Mouse (Mus musculus): ENCODE measurements around the gene Snd1. TPM values are rescaled to one million over a fixed set of nuclear protein-coding genes. Genes with fewer than 3 reads are reported as not detected.

Gene Snd1
- polyA plus RNA-seq, 1 experiment from 2014 or later = 128 TPM

DNA sequence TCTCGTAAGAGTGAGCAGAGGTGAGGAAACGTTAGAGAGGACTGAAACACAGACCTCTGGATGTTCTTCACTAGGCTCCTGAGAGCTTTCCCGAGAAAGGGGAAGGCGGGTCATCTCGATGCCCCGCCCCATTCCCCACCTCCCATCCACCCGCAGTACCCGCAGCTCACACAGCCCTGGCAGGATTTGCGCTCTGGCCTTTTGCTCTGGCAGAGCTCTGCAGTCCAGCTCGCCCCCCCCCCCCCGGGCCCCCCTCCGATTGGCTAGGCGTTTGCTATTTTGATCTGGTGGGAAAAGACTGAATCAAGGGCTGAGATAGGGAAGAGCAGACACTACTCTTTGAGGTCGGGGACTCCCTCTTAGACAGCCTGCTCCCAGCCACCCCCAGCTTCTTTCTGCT, 505.3 kb downstream of the Snd1 start:
- 1% methylated on average over 13 of the region's 14 CpGs for WGBS
- ATAC-seq (ENCODE audit: low read depth) = no peak
- H3K9ac ChIP-seq (ENCODE audit: low read length) = no peak overlapping the region; the same call in 1 of the 2 replicates
- peaks cover 24% of the 10 kb centered on the region for H3K27me3 ChIP-seq (ENCODE audit: control insufficient read depth, insufficient read depth, low read depth, low read length)
- H3K36me3 ChIP-seq (ENCODE audit: control insufficient read depth, insufficient read depth, low read length) = no peaks in the 10 kb centered on the region
- H3K4me3 ChIP-seq (ENCODE audit: low read length) = peak overlapping the region; percentile 38
- 0 out of 2 replicates have a peak, but pooled peaks cover 2% of the 10 kb centered on the region for H3K4me1 ChIP-seq (replicated peaks; ENCODE audit: control insufficient read depth, insufficient read depth, low read length)
- H3K27ac ChIP-seq (ENCODE audit: low read length) = no peak overlapping the region
- no peaks in the 10 kb centered on the region for H3K9me3 ChIP-seq (ENCODE audit: control insufficient read depth, low read length)
- H3K4me2 ChIP-seq (ENCODE audit: low read depth, low read length) = peak overlapping the region; percentile 65

- H3K9me3 ChIP-seq (ENCODE audit: control insufficient read depth, low read length) = no peaks in the 10 kb centered on the region
- ATAC-seq (ENCODE audit: low read depth) = peak; percentile 77
- 0% methylated on average over 56 of the region's 56 CpGs for WGBS
- H3K27me3 ChIP-seq (ENCODE audit: control insufficient read depth, insufficient read depth, low read depth, low read length) = peaks cover 24% of the 10 kb centered on the region
- 0 out of 2 replicates have a peak overlapping the region, but pooled peaks have one; percentile 19 for H3K27ac ChIP-seq (ENCODE audit: low read length)
- H3K4me1 ChIP-seq (replicated peaks; ENCODE audit: control insufficient read depth, insufficient read depth, low read length) = 0 out of 2 replicates have a peak, but pooled peaks cover 2% of the 10 kb centered on the region
- H3K36me3 ChIP-seq (ENCODE audit: control insufficient read depth, insufficient read depth, low read length) = no peaks in the 10 kb centered on the region
- peak overlapping the region; percentile 65 for H3K4me2 ChIP-seq (ENCODE audit: low read depth, low read length)
- H3K4me3 ChIP-seq (ENCODE audit: low read length) = peak overlapping the region; percentile 38
- H3K9ac ChIP-seq (ENCODE audit: low read length) = peak overlapping the region; percentile 43; the same call in 1 of the 2 replicates
Measured at GRCm38 (mm10) chr6:28980750-28981584, 506.0 kb downstream of the Snd1 start.

DNA sequence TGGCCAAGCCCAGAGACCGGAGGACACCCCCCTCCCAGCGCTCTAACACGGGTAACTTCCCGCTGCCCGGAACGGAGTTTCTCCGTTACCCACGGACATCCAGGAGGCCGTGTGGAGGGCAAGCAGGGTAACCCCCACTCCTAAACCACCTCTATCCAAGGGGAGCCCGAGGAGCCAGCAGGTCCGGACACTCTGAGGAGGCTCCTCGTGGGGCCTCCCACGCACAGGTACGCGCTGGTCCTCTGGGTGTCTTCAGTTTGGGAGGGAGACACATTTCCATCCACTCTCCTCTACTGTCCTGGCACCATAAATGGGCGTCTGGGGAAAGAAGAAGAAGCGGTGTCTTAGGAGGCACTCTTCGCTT, 506.6 kb downstream of the Snd1 start:
- Histone ChIP-seq H3K9me3 (ENCODE audit: control insufficient read depth, low read length) (no peaks in the 10 kb centered on the region), H3K36me3 (ENCODE audit: control insufficient read depth, insufficient read depth, low read length) (no peaks in the 10 kb centered on the region), H3K27me3 (ENCODE audit: control insufficient read depth, insufficient read depth, low read depth, low read length) (peaks cover 24% of the 10 kb centered on the region), H3K27ac (ENCODE audit: low read length) (no peak overlapping the region), H3K9ac (ENCODE audit: low read length) (no peak overlapping the region), H3K4me2 (ENCODE audit: low read depth, low read length) (peak overlapping the region; percentile 65), H3K4me1 (replicated peaks; ENCODE audit: control insufficient read depth, insufficient read depth, low read length) (0 out of 2 replicates have a peak, but pooled peaks cover 2% of the 10 kb centered on the region), H3K4me3 (ENCODE audit: low read length) (peak overlapping the region; percentile 38)
- ATAC-seq (ENCODE audit: low read depth) = peak; percentile 13; the same call in 1 of the 2 replicates
- 4% methylated on average over 17 of the region's 18 CpGs for WGBS

DNA sequence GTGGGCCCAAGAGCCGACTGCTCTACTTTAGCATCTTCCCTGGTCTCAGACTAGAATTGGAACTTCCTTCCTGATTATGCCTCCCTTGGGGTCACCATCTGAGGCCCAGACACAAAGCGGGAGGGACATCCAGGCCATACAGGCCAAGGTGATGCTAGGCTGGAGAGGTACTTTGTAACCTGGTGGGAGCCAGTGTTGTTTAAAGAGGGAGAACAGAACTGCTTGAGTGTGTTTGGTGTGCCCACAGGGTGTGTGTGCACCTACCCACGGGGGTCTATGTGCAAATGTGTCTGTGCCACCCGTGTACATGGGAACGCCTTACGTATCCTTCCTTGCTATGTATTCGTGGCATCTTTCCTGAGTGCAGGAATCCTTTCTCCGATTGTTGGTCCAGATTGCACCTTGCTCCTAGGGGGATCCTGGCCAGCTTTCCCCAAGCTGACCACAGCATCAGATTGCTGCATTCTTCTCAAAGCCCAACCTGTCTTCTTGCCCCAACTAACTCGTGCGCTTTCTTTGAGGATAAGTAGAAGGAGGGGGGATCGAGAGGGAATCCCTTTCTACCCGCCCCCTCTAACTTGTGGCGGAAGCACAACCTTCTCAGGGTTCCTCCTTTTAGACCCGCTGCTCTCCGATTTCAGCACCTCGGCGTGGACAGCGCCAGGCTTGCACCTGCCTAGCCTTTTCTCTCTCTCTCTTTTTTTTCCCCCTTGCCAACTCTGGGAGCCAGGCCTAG, 507.2 kb downstream of the Snd1 start:
- H3K9me3 ChIP-seq (ENCODE audit: control insufficient read depth, low read length) = no peaks in the 10 kb centered on the region
- H3K36me3 ChIP-seq (ENCODE audit: control insufficient read depth, insufficient read depth, low read length) = no peaks in the 10 kb centered on the region
- H3K4me3 ChIP-seq (ENCODE audit: low read length) = no peak overlapping the region; the same call in 1 of the 2 replicates
- no peak overlapping the region for H3K9ac ChIP-seq (ENCODE audit: low read length)
- WGBS = 16% methylated on average over 18 of the region's 18 CpGs
- H3K27ac ChIP-seq (ENCODE audit: low read length) = no peak overlapping the region
- H3K4me1 ChIP-seq (replicated peaks; ENCODE audit: control insufficient read depth, insufficient read depth, low read length) = 0 out of 2 replicates have a peak, but pooled peaks cover 2% of the 10 kb centered on the region
- no peak for ATAC-seq (ENCODE audit: low read depth)
- no peak overlapping the region for H3K4me2 ChIP-seq (ENCODE audit: low read depth, low read length)
- H3K27me3 ChIP-seq (ENCODE audit: control insufficient read depth, insufficient read depth, low read depth, low read length) = peaks cover 24% of the 10 kb centered on the region

DNA sequence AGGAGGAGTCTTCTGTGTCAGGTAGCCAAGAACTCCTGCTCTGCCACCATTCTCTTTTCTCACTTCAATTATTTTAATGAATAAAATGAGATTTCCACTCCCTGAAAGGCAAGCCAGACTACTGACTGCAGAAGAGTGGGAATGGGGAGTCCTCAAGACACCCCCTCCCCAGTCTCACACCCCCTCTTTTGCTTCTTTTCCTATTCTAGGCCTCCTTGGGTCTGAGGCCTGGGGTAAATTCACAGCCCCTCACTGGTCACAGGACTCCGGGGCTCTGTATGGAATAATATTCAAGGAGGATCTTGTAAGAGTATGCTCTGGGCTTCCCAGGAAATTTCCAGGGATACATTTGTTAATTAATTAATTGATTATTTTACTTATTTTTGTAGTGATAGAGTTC, 507.9 kb downstream of the Snd1 start:
- H3K36me3 ChIP-seq (ENCODE audit: control insufficient read depth, insufficient read depth, low read length) = no peaks in the 10 kb centered on the region
- H3K4me1 ChIP-seq (replicated peaks; ENCODE audit: control insufficient read depth, insufficient read depth, low read length) = 0 out of 2 replicates have a peak, but pooled peaks cover 2% of the 10 kb centered on the region
- ATAC-seq (ENCODE audit: low read depth) = no peak
- no peaks in the 10 kb centered on the region for H3K9me3 ChIP-seq (ENCODE audit: control insufficient read depth, low read length)
- no peak overlapping the region for H3K9ac ChIP-seq (ENCODE audit: low read length)
- H3K27me3 ChIP-seq (ENCODE audit: control insufficient read depth, insufficient read depth, low read depth, low read length) = peaks cover 24% of the 10 kb centered on the region
- no peak overlapping the region for H3K4me2 ChIP-seq (ENCODE audit: low read depth, low read length)
- H3K27ac ChIP-seq (ENCODE audit: low read length) = no peak overlapping the region
- 76% methylated on average over 1 of the region's 1 CpGs for WGBS
- H3K4me3 ChIP-seq (ENCODE audit: low read length) = no peak overlapping the region

Other genes with a start within 250 kb of the Snd1 start
- 18.0 and 18.9 TPM in 2 replicates for gene Zfp800, start 77.1 kb upstream of the Snd1 start, polyA plus RNA-seq (2015; fragmentation: Nextera tagmentation; extraction: Ambion mirVana)
- gene Arf5, start 51.6 kb upstream of the Snd1 start, polyA plus RNA-seq (2015; fragmentation: Nextera tagmentation; extraction: Ambion mirVana) = 342 and 379 TPM in 2 replicates
- 0.08 TPM in 1 of 2 replicates, not detected in the other for gene Fscn3, start 47.4 kb upstream of the Snd1 start, polyA plus RNA-seq (2015; fragmentation: Nextera tagmentation; extraction: Ambion mirVana)
- 11.3 and 12.3 TPM in 2 replicates for gene Gcc1, start 46.7 kb upstream of the Snd1 start, polyA plus RNA-seq (2015; fragmentation: Nextera tagmentation; extraction: Ambion mirVana)
- gene Pax4, start 25.8 kb upstream of the Snd1 start, polyA plus RNA-seq (2015; fragmentation: Nextera tagmentation; extraction: Ambion mirVana) = not detected in 2 replicates